Comparison of ENCODE assay signal across 10 mouse cellular contexts in genomic region chr10:31295705-31296104, GRCm38 (mm10). TPM values are rescaled to one million over a fixed set of nuclear protein-coding genes. Genes with fewer than 3 reads are reported as not detected.
A peak's percentile ranks its signal among the peaks of the same experiment; 100 is the strongest.
DNase-seq lines count a peak whose midpoint lies in the region; ATAC-seq lines count a peak whose summit lies in the region.
"Had no signal": no experiment of that assay in that cellular context is flagged by ENCODE, and none has a peak within 500 bp of the region (broad histone marks: within the 10 kb centered on the region; RNA-seq: fewer than 3 reads in every experiment).

No protein-coding gene starts in this region.

- 58% methylated on average over 5 of the region's 5 CpGs for WGBS in heart, embryonic 12.5 days
- WGBS in neural tube, embryonic 14.5 days = 43% methylated on average over 5 of the region's 5 CpGs
- 13% methylated on average over 5 of the region's 5 CpGs for WGBS in forebrain, embryonic 14.5 days

- H3K4me3 ChIP-seq in heart, embryonic 12.5 days = no peak overlapping the region
- H3K4me3 ChIP-seq in neural tube, embryonic 14.5 days (ENCODE audit: low read depth, low read length) = no peak overlapping the region
- no peak overlapping the region for H3K4me3 ChIP-seq in forebrain, embryonic 14.5 days (ENCODE audit: low read depth, low read length)

- ATAC-seq in heart, embryonic 12.5 days (ENCODE audit: insufficient number of reproducible peaks, low FRiP score) = no peak
- ATAC-seq in neural tube, embryonic 14.5 days (ENCODE audit: low read depth) = peak; percentile 21; the same call in 1 of the 2 replicates
- peak; percentile 38; the same call in 1 of the 2 replicates for ATAC-seq in forebrain, embryonic 14.5 days

- peaks cover 5% of the 10 kb centered on the region; the same call in 1 of the 2 replicates for H3K4me1 ChIP-seq in heart, embryonic 12.5 days (replicated peaks)
- H3K4me1 ChIP-seq in neural tube, embryonic 14.5 days (ENCODE audit: control insufficient read depth, insufficient read depth, low read length) = no peaks in the 10 kb centered on the region
- peaks cover 8% of the 10 kb centered on the region for H3K4me1 ChIP-seq in forebrain, embryonic 14.5 days (ENCODE audit: control insufficient read depth, insufficient read depth, low read length)

- no peak overlapping the region for H3K9ac ChIP-seq in heart, embryonic 12.5 days
- no peak overlapping the region for H3K9ac ChIP-seq in neural tube, embryonic 14.5 days (replicated peaks; ENCODE audit: low read depth, low read length)
- H3K9ac ChIP-seq in forebrain, embryonic 14.5 days (ENCODE audit: low read length) = no peak overlapping the region

- DNase-seq in heart, postnatal 4 days = peak; percentile 17
- no peak for DNase-seq in neural tube, embryonic 10.5 days (ENCODE audit: extremely low spot score, low spot score)
- DNase-seq in forebrain, embryonic 14.5 days (ENCODE audit: low spot score) = peak; percentile 59
- DNase-seq in ovary, postnatal 14 days (ENCODE audit: low spot score) = no peak
- DNase-seq in spleen, postnatal 4 days (ENCODE audit: low spot score in 2 of 2) = no peak
- DNase-seq: cerebellum, adult 8-10 months; kidney, adult 2 months had no signal

- H3K27ac ChIP-seq in heart, embryonic 12.5 days (ENCODE audit: poor library complexity, severe bottlenecking) = no peak overlapping the region
- no peak overlapping the region for H3K27ac ChIP-seq in neural tube, embryonic 14.5 days (ENCODE audit: low read depth, low read length)
- no peak overlapping the region for H3K27ac ChIP-seq in forebrain, embryonic 14.5 days (ENCODE audit: low read depth, low read length)
- H3K27ac ChIP-seq: stomach, postnatal 0 days had no signal

- H3K9me3 ChIP-seq in heart, embryonic 12.5 days (replicated peaks) = no peaks in the 10 kb centered on the region
- H3K9me3 ChIP-seq in neural tube, embryonic 14.5 days (ENCODE audit: control insufficient read depth, low read length) = no peaks in the 10 kb centered on the region
- no peaks in the 10 kb centered on the region for H3K9me3 ChIP-seq in forebrain, embryonic 14.5 days (replicated peaks; ENCODE audit: control insufficient read depth, low read length)

- no peaks in the 10 kb centered on the region for H3K36me3 ChIP-seq in heart, embryonic 12.5 days
- H3K36me3 ChIP-seq in neural tube, embryonic 14.5 days (ENCODE audit: control insufficient read depth, insufficient read depth, low read length) = no peaks in the 10 kb centered on the region
- no peaks in the 10 kb centered on the region for H3K36me3 ChIP-seq in forebrain, embryonic 14.5 days (ENCODE audit: control insufficient read depth, insufficient read depth, low read length)

- no peaks in the 10 kb centered on the region for H3K27me3 ChIP-seq in heart, embryonic 12.5 days (replicated peaks)
- no peaks in the 10 kb centered on the region for H3K27me3 ChIP-seq in neural tube, embryonic 14.5 days (ENCODE audit: control insufficient read depth, insufficient read depth, low read length)
- H3K27me3 ChIP-seq in forebrain, embryonic 14.5 days (replicated peaks; ENCODE audit: control insufficient read depth, insufficient read depth, low read length) = no peaks in the 10 kb centered on the region

- no peak overlapping the region for H3K4me2 ChIP-seq in heart, embryonic 12.5 days
- H3K4me2 ChIP-seq in neural tube, embryonic 14.5 days (ENCODE audit: low read depth, low read length) = no peak overlapping the region
- no peak overlapping the region for H3K4me2 ChIP-seq in forebrain, embryonic 14.5 days (ENCODE audit: low read length)

RNA-seq across cellular contexts. Expression of gene Hddc2, which starts 17.5 kb away (rescaled TPM):
- 10 to 100 TPM; 26.0 to 28.6 TPM for total RNA-seq in heart, postnatal 4 days (2021)
- 49.9 and 53.4 TPM in 2 replicates for polyA plus RNA-seq in heart, embryonic 12.5 days (2016; fragmentation: Nextera tagmentation; extraction: Ambion mirVana)
- polyA plus RNA-seq in neural tube, embryonic 14.5 days (2014; fragmentation: Nextera tagmentation; extraction: Ambion mirVana) = 65.0 and 67.4 TPM in 2 replicates
- 60.6 and 64.7 TPM in 2 replicates for polyA plus RNA-seq in forebrain, embryonic 14.5 days (2014; fragmentation: Nextera tagmentation; extraction: Ambion mirVana)

Comparison
In these comparisons a context has a peak if more than half of its experiments do, and no peak if none do; other contexts are left out.
1. DNase-seq: peak in heart, postnatal 4 days (single experiment) and forebrain, embryonic 14.5 days (single experiment); none in neural tube, embryonic 10.5 days (single experiment), ovary, postnatal 14 days (single experiment) and spleen, postnatal 4 days (0 of 2).